Mouse (Mus musculus): ENCODE measurements at regions not wholly inside any gene's neighbourhood (a gene's known extent, or its start where the extent isn't known, plus 50 kb on each side); places are given as distances from the start of the nearest gene placed in this dataset.

DNA sequence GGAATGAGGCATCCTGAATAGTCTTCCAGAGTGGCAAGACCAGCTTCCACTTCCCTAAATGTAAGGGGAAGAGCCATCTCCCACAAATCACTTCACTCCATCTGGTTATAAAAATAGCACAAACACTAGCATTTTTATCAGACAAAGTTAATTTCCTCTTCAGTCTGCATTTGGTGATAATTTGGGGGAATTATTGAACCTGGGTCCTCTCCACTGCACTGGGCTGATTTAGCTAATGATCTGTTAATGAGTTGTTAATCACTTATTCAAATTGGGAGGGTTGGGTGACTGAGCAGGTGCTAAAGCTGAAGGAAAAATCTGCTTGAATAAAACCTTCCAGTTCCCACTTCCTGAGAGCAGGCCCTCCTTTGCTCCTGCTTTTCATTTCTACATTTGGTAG lies 531.4 kb upstream of the Kirrel3 start:
- TF ChIP-seq CTCF (IDR thresholded peaks at IDR 0.05; ENCODE audit: low read depth), result no peak
- no peak for TF ChIP-seq EP300 (IDR thresholded peaks at IDR 0.05; ENCODE audit: low read depth)

Data from liver, postnatal 0 days (tissue).